Mouse (Mus musculus) ES-E14 (cell line): Measurements from ENCODE around the gene Ccdc181.

ENCODE experiments used
- CHD2 ChIP-seq: IDR thresholded peaks from 2 replicates; pipeline ENCODE4 v1.6.1; 2014; ENCODE audit warnings: mild to moderate bottlenecking, low read depth, low read length, inconsistent platforms
- ZC3H11A ChIP-seq: IDR thresholded peaks from 2 replicates; pipeline ENCODE4 v1.6.1; 2012; ENCODE audit warnings: low read depth, mild to moderate bottlenecking, inconsistent platforms, low read length, borderline replicate concordance
- ZNF384 ChIP-seq: IDR thresholded peaks from 2 replicates; pipeline ENCODE4 v1.6.1; 2012; ENCODE audit warnings: low read depth, low read length, inconsistent platforms

DNA sequence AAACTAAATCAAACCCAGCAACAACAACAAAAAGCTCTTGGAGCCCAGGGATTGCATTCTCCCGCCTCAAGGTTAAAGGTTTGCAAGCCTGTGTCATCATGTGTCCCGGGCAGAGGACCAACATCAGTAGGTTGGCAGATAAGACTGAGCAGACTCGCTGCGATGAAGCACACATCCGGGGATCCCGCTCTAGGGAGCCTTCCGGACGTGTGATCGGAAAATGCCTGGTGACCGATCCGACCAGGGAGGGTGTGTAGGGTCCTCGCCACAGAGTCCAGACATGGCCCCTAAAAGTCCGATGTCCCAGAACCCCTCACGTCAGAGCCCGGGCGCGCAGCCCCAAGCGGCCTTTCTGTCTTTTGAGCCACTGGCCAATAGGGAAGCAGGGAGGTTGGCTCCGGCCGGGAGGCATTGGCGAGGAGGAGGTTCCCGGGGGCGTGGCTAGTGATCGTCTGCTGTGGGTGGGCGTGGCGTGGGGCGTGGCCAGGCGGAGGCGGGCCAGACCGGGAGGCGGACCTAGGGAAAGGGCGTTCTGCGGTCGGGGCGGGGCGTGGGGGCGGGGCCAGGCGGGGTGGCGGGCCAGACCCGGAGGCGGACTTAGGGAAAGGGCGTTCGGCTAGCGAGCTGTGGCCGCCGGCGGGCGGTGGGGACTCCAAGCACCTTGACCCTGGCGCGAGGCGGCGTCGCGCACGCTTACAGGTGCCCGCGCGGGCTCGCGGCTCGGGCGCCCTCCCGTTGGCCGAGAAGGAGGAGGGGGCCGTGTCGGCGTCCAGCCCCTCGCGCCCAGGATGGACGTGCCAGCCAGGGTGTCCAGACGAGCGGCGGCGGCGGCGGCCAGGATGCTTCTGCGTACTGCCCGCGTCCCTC is 26.7 kb upstream of the Ccdc181 start, which contains the start of gene Slc19a2:
- no peak for TF ChIP-seq CHD2
- no peak for TF ChIP-seq ZNF384
- no peak for TF ChIP-seq ZC3H11A
